Mouse (Mus musculus): ENCODE data around the gene Zfp740.

Zfp740 gene

DNA sequence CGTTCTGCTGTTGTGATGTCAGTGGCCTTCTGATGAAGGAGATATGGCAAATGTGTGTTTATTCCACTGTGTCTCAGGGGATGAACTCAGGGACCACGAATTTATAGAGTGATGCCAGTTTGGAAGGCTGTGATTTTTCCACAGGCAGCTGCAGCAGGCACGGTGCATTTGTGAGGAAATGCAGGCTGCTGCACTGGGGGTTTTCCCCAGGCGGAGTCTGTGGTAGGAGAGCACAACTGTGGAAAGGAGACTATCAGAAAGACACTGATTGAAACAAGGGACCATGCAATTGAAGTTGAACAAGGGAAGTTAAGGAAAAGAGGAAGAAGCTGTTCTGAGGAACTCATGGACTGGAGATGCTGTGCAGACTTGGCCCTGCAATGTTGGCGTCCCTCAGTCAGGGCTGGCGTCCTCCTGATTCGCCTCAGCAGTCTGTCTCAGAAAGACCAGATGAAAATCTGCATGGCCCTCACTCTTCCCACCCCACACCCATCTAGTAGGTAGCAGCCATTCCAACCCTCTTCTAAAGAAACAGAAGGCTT, 10.7 kb upstream of the Zfp740 start:
- in situ Hi-C loops (cut with MboI, MseI): no loop called here

GRCm38 (mm10) chr15:102192820-102193386, 10.1 kb upstream of the Zfp740 start:
- in situ Hi-C loops (cut with MboI, MseI): no loop called here

DNA sequence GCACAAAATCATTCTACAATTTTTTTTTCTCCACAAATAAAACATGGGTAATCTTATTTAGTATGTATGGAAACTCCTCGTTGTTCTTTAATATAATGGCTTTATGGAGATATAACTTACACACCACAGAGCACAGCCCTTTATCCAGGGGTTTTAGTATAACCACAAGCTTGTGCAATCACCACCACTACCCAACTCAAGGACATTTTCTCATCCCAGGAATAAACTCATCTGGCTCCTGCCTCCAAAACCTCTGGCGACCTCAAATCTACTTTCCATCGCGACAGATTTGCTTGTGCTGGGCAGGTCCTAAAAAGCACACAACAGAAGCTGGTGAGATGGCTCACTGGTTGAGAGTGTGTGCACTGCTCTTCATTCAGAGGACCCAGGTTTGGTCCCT, 9.4 kb upstream of the Zfp740 start:
- in situ Hi-C loops (cut with MboI, MseI): no loop called here

GRCm38 (mm10) chr15:102194439-102194838, 8.6 kb upstream of the Zfp740 start:
- in situ Hi-C loops (cut with MboI, MseI): no loop called here

GRCm38 (mm10) chr15:102195373-102195772, 7.7 kb upstream of the Zfp740 start:
- in situ Hi-C loops (cut with MboI, MseI): no loop called here

GRCm38 (mm10) chr15:102198841-102199240, 4.2 kb upstream of the Zfp740 start:
- in situ Hi-C loops (cut with MboI, MseI): no loop called here

- in situ Hi-C loops (cut with MboI, MseI): no loop called here
These were observed 859 bp downstream of the Zfp740 start for GRCm38 (mm10) chr15:102203835-102204381.

- in situ Hi-C loops (cut with MboI, MseI): no loop called here
These were observed 1.8 kb downstream of the Zfp740 start, which contains the start of gene Csad for GRCm38 (mm10) chr15:102204674-102205505. Gene Csad (minus strand): TSS chr15:102204724.

DNA sequence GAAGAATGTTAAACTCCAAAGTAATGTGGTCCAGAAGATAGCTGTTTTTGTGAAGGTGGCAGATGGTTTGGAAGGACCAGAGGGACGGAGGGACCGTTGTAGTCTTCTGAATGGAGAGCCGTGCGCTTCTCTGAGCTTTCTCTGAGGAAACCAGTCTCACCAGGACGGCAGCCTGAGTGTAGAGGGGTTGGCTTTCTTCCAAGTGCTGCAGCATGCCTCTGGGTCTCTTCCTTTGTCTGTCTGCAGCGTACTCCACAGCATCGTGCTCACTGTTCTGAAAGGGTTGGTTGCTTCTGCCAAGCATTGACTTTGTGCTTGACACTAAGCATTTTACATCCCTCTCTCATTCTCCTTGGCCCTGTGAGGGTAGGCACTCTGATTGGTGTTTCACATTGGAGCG, 2.7 kb downstream of the Zfp740 start:
- in situ Hi-C loops (cut with MboI, MseI): no loop called here

GRCm38 (mm10) chr15:102207351-102207750, 4.3 kb downstream of the Zfp740 start:
- in situ Hi-C loops (cut with MboI, MseI): no loop called here

- in situ Hi-C loops (cut with MboI, MseI): no loop called here
These were observed 5.1 kb downstream of the Zfp740 start for GRCm38 (mm10) chr15:102208092-102208561.

- in situ Hi-C loops (cut with MboI, MseI): no loop called here
These were observed 6.1 kb downstream of the Zfp740 start for GRCm38 (mm10) chr15:102209114-102209513.

DNA sequence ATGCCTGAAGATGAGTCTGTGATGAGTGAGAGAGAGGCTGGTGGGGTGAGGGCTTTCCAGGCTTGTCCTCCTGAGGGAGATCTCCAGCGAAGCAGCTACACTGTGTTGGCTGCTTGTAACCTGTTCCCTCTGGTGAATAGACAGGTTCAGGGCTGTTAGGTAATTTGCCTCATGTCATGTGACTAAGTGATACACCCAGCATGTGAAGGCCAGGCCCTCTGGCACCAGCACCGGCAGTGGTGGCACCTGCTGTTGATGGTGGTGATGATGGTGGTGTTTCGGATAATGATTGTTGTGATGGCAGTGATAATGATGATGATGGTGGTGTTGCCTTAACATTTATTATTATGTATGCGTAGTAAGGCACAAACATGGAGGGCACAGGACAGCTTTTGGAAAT, 7.8 kb downstream of the Zfp740 start:
- in situ Hi-C loops (cut with MboI, MseI): no loop called here

- in situ Hi-C loops (cut with MboI, MseI): no loop called here
These were observed 8.8 kb downstream of the Zfp740 start for GRCm38 (mm10) chr15:102211895-102212294.

DNA sequence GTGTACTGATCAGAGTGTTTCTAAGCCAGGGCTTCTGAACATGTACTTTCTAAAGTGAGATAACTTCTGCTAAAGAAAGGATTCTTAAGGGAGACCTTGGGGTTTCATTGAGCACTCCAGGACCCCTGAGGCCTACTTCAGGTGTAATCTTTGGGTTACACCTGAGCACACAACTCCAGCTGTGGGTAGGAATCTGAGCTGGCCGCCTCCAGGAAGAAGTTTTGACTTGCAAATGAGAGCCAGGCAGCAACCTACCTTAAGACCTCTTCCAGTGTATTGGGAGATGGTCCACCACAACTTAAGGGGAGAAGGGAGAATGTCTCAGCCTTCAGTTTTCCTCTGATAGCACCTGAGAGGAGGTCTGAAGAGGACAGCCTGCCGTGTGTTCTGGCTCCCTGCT, 11.1 kb downstream of the Zfp740 start:
- in situ Hi-C loops (cut with MboI, MseI): no loop called here

DNA sequence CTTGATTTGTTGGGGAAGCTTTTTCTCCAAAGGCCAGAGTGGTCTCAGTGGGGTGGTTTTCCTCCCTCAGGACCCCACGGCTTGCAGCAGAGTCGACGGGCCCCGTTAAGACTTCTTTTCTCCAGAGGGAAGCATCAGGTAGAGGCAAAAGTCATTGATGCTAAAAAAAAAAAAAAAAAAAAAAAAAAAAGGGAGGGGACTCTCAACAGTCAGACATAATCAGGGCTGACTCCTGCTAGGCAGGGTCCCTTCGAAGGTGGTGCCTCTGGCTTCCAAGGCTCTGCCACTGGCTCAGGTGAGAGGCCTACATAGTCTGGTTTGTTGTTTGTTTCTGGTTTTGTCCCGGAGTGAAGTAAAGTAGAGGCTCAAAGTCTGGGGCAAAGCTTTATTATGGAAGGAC, 12.6 kb downstream of the Zfp740 start:
- in situ Hi-C loops (cut with MboI, MseI): no loop called here

GRCm38 (mm10) chr15:102216459-102217228, 13.6 kb downstream of the Zfp740 start:
- in situ Hi-C loops (cut with MboI, MseI): no loop called here

DNA sequence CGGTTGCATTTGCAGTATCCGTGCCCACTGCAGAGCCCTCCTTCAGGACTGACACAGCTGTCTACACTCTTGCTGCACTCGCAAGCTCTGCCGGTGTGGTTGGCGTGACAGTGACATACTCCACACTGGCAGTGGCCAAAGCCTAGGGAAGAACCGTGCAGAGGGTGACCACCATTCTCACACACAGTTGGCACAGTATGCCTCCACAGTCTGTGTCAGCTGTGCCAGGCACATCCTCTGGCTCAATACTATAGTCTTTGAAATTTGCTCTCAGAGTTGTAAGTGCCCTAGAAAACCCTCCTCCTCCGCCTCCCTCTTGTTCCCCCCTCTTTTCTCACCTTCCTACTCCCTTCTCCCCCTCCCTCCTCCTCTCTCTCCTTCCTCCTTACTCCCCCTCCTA, 14.3 kb downstream of the Zfp740 start:
- in situ Hi-C loops (cut with MboI, MseI): no loop called here

- in situ Hi-C loops (cut with MboI, MseI): no loop called here
These were observed 19.3 kb downstream of the Zfp740 start for GRCm38 (mm10) chr15:102222386-102222785.

- in situ Hi-C loops (cut with MboI, MseI): no loop called here
These were observed 21.3 kb downstream of the Zfp740 start for GRCm38 (mm10) chr15:102224186-102224991.
